Mouse (Mus musculus): ENCODE data around the gene Lag3. TPM values are rescaled to one million over a fixed set of nuclear protein-coding genes. Genes with fewer than 3 reads are reported as not detected.

Lag3 gene
- polyA plus RNA-seq, 1 experiment from 2014 or later: 1.1 TPM

DNA sequence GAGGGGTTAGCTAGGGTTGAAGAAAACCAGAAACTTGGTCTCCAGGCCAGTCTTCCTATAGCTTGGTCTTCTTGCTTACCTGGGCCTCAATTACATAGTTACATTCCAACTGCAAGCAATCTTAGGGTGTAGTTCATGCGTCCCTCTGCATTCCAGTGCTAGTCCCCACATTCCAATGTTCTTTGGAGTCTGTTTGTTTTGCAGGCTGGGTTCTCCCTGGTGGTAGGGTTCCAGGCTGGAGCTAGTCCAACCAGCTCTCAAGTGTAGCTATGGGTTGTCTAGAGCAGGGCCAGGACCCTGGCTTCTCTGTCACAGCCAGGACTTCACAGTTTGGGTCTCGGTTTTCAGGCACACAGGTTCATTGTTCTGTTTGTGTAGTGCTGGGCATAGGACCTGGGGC, 26.0 kb upstream of the Lag3 start:
- no peak for ATAC-seq (replicated peaks; ENCODE audit: extremely low read depth, insufficient read depth, low FRiP score)
- H3K27ac ChIP-seq (ENCODE audit: low read length): no peak overlapping the region
- H3K9me3 ChIP-seq (replicated peaks; ENCODE audit: control insufficient read depth, low read length): no peaks in the 10 kb centered on the region
- no peak overlapping the region for H3K9ac ChIP-seq (ENCODE audit: low read length)
- H3K36me3 ChIP-seq (ENCODE audit: control insufficient read depth, insufficient read depth): peaks cover 43% of the 10 kb centered on the region
- WGBS: 77% methylated on average over 2 of the region's 2 CpGs
- peaks cover 4% of the 10 kb centered on the region for H3K4me1 ChIP-seq (ENCODE audit: control insufficient read depth, insufficient read depth, low read length)
- no peak overlapping the region for H3K4me2 ChIP-seq (ENCODE audit: low read depth, low read length)
- no peaks in the 10 kb centered on the region for H3K27me3 ChIP-seq (ENCODE audit: control insufficient read depth, insufficient read depth, low read length)
- no peak overlapping the region for H3K4me3 ChIP-seq (ENCODE audit: low read length)

DNA sequence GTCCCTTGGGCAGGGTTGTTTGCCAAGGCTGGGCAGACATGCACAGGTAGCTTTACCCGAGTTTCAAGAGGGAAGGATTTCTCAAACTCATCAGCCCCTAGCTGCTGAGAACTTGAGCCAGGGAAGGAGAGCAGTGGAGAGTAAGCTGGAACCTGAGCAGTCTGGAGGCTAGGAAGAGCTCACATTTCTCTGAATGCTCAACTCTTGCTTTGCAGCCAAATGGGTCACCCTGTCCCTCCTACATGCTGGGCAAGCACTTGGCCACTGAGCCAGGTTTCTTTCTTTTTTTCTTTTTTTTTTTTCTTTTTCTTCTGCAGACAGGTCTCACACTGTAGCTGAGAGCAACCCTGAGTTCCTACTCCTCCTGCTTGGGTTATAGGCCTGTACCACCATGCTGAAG, 25.2 kb upstream of the Lag3 start:
- H3K4me3 ChIP-seq (ENCODE audit: low read length): no peak overlapping the region
- H3K9me3 ChIP-seq (replicated peaks; ENCODE audit: control insufficient read depth, low read length): no peaks in the 10 kb centered on the region
- H3K36me3 ChIP-seq (ENCODE audit: control insufficient read depth, insufficient read depth): peaks cover 43% of the 10 kb centered on the region
- no peak for ATAC-seq (replicated peaks; ENCODE audit: extremely low read depth, insufficient read depth, low FRiP score)
- H3K27me3 ChIP-seq (ENCODE audit: control insufficient read depth, insufficient read depth, low read length): no peaks in the 10 kb centered on the region
- WGBS: 86% methylated on average over 1 of the region's 1 CpGs
- no peak overlapping the region for H3K27ac ChIP-seq (ENCODE audit: low read length)
- no peak overlapping the region for H3K4me2 ChIP-seq (ENCODE audit: low read depth, low read length)
- no peak overlapping the region for H3K9ac ChIP-seq (ENCODE audit: low read length)
- peaks cover 7% of the 10 kb centered on the region for H3K4me1 ChIP-seq (ENCODE audit: control insufficient read depth, insufficient read depth, low read length)

DNA sequence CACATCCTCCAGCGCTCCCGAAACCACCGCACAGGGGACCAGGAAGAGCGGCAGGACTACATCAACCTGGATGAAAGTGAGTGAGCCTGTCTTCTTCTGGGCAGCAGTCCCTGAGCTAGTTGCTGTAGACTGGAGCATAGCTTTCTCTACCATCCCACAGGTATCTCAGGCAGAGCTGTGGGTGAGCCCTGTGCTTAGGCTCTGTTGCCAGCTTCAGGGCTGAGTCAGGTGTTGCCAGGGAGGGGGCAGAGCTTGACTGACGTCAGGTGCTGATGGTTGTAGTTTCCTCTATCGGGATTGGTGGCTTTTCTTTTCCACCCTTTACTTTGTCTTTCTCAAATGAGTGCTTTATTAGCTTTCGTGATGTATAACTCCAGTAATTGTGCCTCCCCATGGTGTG, 23.2 kb upstream of the Lag3 start:
- H3K4me2 ChIP-seq (ENCODE audit: low read depth, low read length): no peak overlapping the region
- H3K4me1 ChIP-seq (ENCODE audit: control insufficient read depth, insufficient read depth, low read length): peaks cover 14% of the 10 kb centered on the region
- H3K27ac ChIP-seq (ENCODE audit: low read length): no peak overlapping the region
- peaks cover 43% of the 10 kb centered on the region for H3K36me3 ChIP-seq (ENCODE audit: control insufficient read depth, insufficient read depth)
- no peak for ATAC-seq (replicated peaks; ENCODE audit: extremely low read depth, insufficient read depth, low FRiP score)
- H3K27me3 ChIP-seq (ENCODE audit: control insufficient read depth, insufficient read depth, low read length): no peaks in the 10 kb centered on the region
- H3K9ac ChIP-seq (ENCODE audit: low read length): no peak overlapping the region
- WGBS: 93% methylated on average over 7 of the region's 7 CpGs
- H3K9me3 ChIP-seq (replicated peaks; ENCODE audit: control insufficient read depth, low read length): no peaks in the 10 kb centered on the region
- no peak overlapping the region for H3K4me3 ChIP-seq (ENCODE audit: low read length)

DNA sequence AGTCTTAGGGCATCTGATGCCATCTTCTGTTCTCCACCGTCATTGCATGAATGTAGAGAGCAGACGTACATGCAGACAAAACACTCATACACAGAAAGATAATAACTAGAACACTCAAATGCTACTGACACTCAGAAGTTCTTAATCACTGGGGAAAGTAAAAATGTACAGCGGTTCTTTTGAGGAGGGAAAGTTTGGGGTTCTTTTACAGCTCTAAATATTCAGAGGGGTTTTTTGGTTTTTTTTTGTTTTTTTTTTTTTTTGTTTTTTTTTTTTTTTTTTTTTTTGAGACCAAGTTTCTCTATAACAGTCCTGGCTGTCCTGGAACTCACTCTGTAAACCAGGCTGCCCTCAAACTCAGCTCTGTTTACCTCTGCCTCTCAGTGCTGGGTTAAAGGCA, 21.6 kb upstream of the Lag3 start:
- H3K9me3 ChIP-seq (replicated peaks; ENCODE audit: control insufficient read depth, low read length): no peaks in the 10 kb centered on the region
- H3K27me3 ChIP-seq (ENCODE audit: control insufficient read depth, insufficient read depth, low read length): no peaks in the 10 kb centered on the region
- WGBS: 86% methylated on average over 3 of the region's 3 CpGs
- peaks cover 15% of the 10 kb centered on the region for H3K4me1 ChIP-seq (ENCODE audit: control insufficient read depth, insufficient read depth, low read length)
- H3K4me2 ChIP-seq (ENCODE audit: low read depth, low read length): no peak overlapping the region
- no peak overlapping the region for H3K27ac ChIP-seq (ENCODE audit: low read length)
- no peak for ATAC-seq (replicated peaks; ENCODE audit: extremely low read depth, insufficient read depth, low FRiP score)
- no peak overlapping the region for H3K4me3 ChIP-seq (ENCODE audit: low read length)
- H3K9ac ChIP-seq (ENCODE audit: low read length): no peak overlapping the region
- peaks cover 38% of the 10 kb centered on the region for H3K36me3 ChIP-seq (ENCODE audit: control insufficient read depth, insufficient read depth)

DNA sequence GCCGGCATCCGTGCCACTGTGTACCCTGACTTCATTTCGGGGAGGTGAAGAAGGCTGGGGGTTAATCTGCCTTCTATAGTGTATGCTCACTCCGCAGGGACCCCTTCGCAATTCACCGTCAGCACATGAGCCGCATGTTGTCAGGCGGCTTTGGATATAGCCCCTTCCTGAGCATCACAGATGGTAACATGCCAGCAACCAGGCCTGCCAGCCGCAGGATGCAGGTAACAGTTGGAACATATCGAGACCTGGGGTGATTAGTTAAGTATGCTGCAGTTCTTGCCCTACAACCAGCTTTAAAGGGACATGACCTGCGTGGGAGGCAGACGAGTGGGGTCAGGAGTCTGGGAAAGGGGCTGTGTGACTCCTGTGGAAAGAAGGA, 20.8 kb upstream of the Lag3 start:
- Histone ChIP-seq H3K4me1 (ENCODE audit: control insufficient read depth, insufficient read depth, low read length) (peaks cover 15% of the 10 kb centered on the region), H3K9me3 (replicated peaks; ENCODE audit: control insufficient read depth, low read length) (no peaks in the 10 kb centered on the region), H3K9ac (ENCODE audit: low read length) (peak overlapping the region; percentile 99), H3K4me3 (ENCODE audit: low read length) (peak overlapping the region; percentile 98), H3K36me3 (ENCODE audit: control insufficient read depth, insufficient read depth) (peaks cover 32% of the 10 kb centered on the region), H3K27ac (ENCODE audit: low read length) (peak overlapping the region; percentile 98), H3K4me2 (ENCODE audit: low read depth, low read length) (peak overlapping the region; percentile 87), H3K27me3 (ENCODE audit: control insufficient read depth, insufficient read depth, low read length) (no peaks in the 10 kb centered on the region)
- ATAC-seq (replicated peaks; ENCODE audit: extremely low read depth, insufficient read depth, low FRiP score): no peak
- WGBS: 47% methylated on average over 12 of the region's 12 CpGs

DNA sequence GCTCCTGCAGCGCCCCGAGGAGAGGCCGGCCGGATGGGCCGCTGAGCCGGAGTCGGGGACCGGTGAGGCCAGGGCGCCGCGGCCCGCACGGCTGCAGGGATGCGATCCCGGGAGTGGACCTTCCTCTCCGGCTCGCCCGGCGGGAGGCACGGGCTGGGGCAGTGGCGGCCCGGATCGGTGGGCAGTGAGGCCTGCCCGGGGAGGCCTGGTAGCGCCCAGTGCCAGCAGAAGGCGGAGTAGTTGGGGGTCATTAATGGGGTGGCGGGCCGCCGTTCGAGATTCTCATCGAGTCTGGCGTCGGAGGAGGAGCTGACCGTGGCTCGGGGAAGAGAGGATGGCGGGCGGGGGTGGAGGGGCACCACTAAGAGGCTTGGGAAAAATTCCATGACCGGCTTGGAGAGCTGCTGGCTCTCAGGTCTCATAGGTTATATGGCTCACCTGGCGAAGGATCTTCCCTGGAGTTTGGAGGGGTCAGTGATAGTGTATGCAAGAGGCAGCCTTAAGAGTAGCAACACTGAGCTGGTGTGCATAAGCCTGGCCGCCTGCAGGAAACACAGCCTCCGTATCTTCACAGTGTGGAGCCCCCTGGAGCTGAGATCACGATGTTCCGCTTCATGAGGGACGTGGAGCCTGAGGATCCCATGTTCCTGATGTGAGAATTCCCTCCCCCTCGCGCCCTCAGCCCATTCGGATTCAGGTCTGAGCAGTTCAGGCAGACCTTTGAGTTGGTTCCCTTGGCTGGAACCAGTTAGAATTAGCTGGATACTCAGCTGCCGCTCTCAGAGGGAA, 20.2 kb upstream of the Lag3 start:
- peak; percentile 24 for ATAC-seq (replicated peaks; ENCODE audit: extremely low read depth, insufficient read depth, low FRiP score)
- no peaks in the 10 kb centered on the region for H3K9me3 ChIP-seq (replicated peaks; ENCODE audit: control insufficient read depth, low read length)
- peak overlapping the region; percentile 99 for H3K9ac ChIP-seq (ENCODE audit: low read length)
- H3K4me1 ChIP-seq (ENCODE audit: control insufficient read depth, insufficient read depth, low read length): peaks cover 15% of the 10 kb centered on the region
- under 1% methylated on average over 46 of the region's 48 CpGs for WGBS
- peak overlapping the region; percentile 98 for H3K4me3 ChIP-seq (ENCODE audit: low read length)
- H3K27ac ChIP-seq (ENCODE audit: low read length): peak overlapping the region; percentile 98
- peak overlapping the region; percentile 87 for H3K4me2 ChIP-seq (ENCODE audit: low read depth, low read length)
- H3K36me3 ChIP-seq (ENCODE audit: control insufficient read depth, insufficient read depth): peaks cover 29% of the 10 kb centered on the region
- no peaks in the 10 kb centered on the region for H3K27me3 ChIP-seq (ENCODE audit: control insufficient read depth, insufficient read depth, low read length)

DNA sequence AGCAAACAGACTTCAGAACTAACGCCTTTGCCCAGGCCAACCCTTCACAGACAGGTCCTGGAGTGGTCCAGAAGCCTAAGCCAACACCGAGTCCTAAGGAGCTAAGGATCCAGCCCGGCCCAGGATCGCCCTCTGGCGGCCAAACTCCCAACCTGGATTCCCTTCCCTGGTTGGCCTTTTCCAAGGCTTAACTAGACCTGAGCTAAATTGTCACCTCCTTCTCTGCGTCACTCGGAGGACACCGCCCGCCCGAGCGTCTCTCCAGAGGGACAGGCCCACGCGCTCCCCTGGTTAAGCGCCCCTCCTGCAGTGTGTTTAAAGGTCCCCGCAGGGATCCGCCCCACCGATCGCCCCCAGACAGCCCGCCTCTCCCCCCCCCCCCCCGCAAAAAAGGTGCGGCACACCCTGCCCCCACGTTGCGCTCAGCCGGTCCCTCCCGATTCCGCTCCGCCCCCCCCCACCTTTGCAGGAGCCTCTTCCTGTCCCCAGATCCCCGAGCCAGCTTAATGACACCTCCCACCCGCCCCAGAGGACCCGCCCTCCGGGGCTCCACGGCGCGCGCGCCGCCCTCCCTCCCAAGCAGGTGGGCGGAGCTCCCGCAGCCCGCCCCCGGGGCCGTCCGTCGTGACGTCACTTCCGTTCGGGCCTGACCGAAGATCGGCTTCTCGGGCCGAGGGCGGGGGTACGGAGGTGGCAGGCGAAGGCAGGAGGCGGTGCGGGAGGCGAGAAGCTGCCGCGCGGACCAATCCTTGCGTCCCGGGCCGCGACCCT, 19.4 kb upstream of the Lag3 start, which contains the start of gene Mlf2:
Gene Mlf2 (plus strand): TSS at position 633 of the 771 bp plus-strand sequence.
- H3K36me3 ChIP-seq (ENCODE audit: control insufficient read depth, insufficient read depth): peaks cover 21% of the 10 kb centered on the region
- WGBS: under 1% methylated on average over 54 of the region's 64 CpGs
- H3K27ac ChIP-seq (ENCODE audit: low read length): peak within 1 kb of the TSS; percentile 98
- no peaks in the 10 kb centered on the region for H3K27me3 ChIP-seq (ENCODE audit: control insufficient read depth, insufficient read depth, low read length)
- no peaks in the 10 kb centered on the region for H3K9me3 ChIP-seq (replicated peaks; ENCODE audit: control insufficient read depth, low read length)
- H3K4me3 ChIP-seq (ENCODE audit: low read length): peak within 1 kb of the TSS; percentile 98
- H3K4me2 ChIP-seq (ENCODE audit: low read depth, low read length): peak within 1 kb of the TSS; percentile 87
- peak within 1 kb of the TSS; percentile 99 for H3K9ac ChIP-seq (ENCODE audit: low read length)
- H3K4me1 ChIP-seq (ENCODE audit: control insufficient read depth, insufficient read depth, low read length): peaks cover 19% of the 10 kb centered on the region
- peak; percentile 91 for ATAC-seq (replicated peaks; ENCODE audit: extremely low read depth, insufficient read depth, low FRiP score)

DNA sequence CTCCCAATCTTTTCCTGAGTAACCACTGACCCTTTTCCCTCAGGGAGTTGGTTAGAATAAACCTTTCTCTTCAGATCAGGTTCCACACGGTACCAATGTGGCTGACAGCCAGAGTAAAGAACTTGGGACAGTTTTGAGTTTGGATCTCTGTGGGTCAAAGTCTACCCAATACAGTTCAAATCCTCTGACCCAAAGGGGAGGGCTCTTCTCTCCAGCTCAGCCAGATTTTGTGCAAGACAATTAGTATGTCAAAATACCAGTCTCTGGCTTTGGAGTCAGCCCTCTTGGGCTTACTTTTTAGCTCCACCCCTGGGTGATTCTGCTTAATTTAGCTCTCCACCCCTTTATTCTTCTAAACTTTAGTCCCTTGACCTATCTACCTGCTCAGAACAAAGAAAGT, 18.7 kb upstream of the Lag3 start:
- no peak for ATAC-seq (replicated peaks; ENCODE audit: extremely low read depth, insufficient read depth, low FRiP score)
- no peaks in the 10 kb centered on the region for H3K27me3 ChIP-seq (ENCODE audit: control insufficient read depth, insufficient read depth, low read length)
- H3K4me2 ChIP-seq (ENCODE audit: low read depth, low read length): peak overlapping the region; percentile 46
- WGBS: 45% methylated on average over 1 of the region's 1 CpGs
- peaks cover 19% of the 10 kb centered on the region for H3K36me3 ChIP-seq (ENCODE audit: control insufficient read depth, insufficient read depth)
- peaks cover 26% of the 10 kb centered on the region for H3K4me1 ChIP-seq (ENCODE audit: control insufficient read depth, insufficient read depth, low read length)
- H3K4me3 ChIP-seq (ENCODE audit: low read length): peak overlapping the region; percentile 98
- no peaks in the 10 kb centered on the region for H3K9me3 ChIP-seq (replicated peaks; ENCODE audit: control insufficient read depth, low read length)
- peak overlapping the region; percentile 98 for H3K27ac ChIP-seq (ENCODE audit: low read length)
- peak overlapping the region; percentile 72 for H3K9ac ChIP-seq (ENCODE audit: low read length)

DNA sequence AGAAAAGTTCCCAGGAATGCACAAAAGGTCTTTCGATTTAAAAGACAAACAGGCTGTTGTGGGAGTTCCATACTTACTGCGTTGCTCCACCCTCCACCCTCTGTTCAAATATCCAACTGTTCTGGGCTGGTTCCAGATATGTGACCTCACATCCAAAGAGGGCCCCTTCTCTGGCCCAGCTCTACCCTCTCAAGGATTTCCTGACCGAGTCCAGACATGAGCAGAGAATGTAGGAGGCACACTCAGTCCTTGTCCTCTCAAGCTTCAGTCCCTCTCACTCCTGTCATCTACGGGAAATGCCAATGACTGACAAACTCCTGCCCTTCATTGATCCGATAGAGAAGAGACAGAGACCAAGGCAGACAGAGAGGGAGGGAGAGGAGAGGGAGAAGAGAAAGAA, 14.4 kb upstream of the Lag3 start:
- H3K9ac ChIP-seq (ENCODE audit: low read length): peak overlapping the region; percentile 68
- H3K4me2 ChIP-seq (ENCODE audit: low read depth, low read length): peak overlapping the region; percentile 54
- H3K9me3 ChIP-seq (replicated peaks; ENCODE audit: control insufficient read depth, low read length): no peaks in the 10 kb centered on the region
- WGBS: 9% methylated on average over 5 of the region's 5 CpGs
- no peaks in the 10 kb centered on the region for H3K36me3 ChIP-seq (ENCODE audit: control insufficient read depth, insufficient read depth)
- ATAC-seq (replicated peaks; ENCODE audit: extremely low read depth, insufficient read depth, low FRiP score): peak; percentile 49
- peaks cover 30% of the 10 kb centered on the region for H3K4me1 ChIP-seq (ENCODE audit: control insufficient read depth, insufficient read depth, low read length)
- peak overlapping the region; percentile 41 for H3K4me3 ChIP-seq (ENCODE audit: low read length)
- no peaks in the 10 kb centered on the region for H3K27me3 ChIP-seq (ENCODE audit: control insufficient read depth, insufficient read depth, low read length)
- peak overlapping the region; percentile 86 for H3K27ac ChIP-seq (ENCODE audit: low read length)
